Mouse (Mus musculus): ENCODE measurements around the gene Rspry1. TPM values are rescaled to one million over a fixed set of nuclear protein-coding genes. Genes with fewer than 3 reads are reported as not detected.

Rspry1 gene
- polyA plus RNA-seq, 1 experiment from 2014 or later = 22.6 TPM

- 81% methylated on average over 2 of the region's 2 CpGs for WGBS
- no peak overlapping the region for H3K4me2 ChIP-seq (ENCODE audit: low read length)
- no peak for ATAC-seq (ENCODE audit: insufficient number of reproducible peaks, insufficient read depth, low FRiP score, low read depth)
- H3K27ac ChIP-seq (replicated peaks in 1 of 2; ENCODE audit: control insufficient read depth in 1 of 2, insufficient read depth in 1 of 2, low read depth in 2 of 2, low read length in 2 of 2) = no peak overlapping the region
- no peaks in the 10 kb centered on the region for H3K36me3 ChIP-seq (ENCODE audit: control insufficient read depth, insufficient read depth, low read length)
- H3K4me3 ChIP-seq (ENCODE audit: control insufficient read depth in 1 of 2, insufficient read depth in 1 of 2, low read depth in 1 of 2, low read length in 2 of 2) = no peak overlapping the region
- H3K27me3 ChIP-seq (ENCODE audit: control insufficient read depth, insufficient read depth, low read length) = no peaks in the 10 kb centered on the region
- no peak overlapping the region for H3K9ac ChIP-seq (ENCODE audit: low read length)
- H3K4me1 ChIP-seq (ENCODE audit: control insufficient read depth in 2 of 2, insufficient read depth in 2 of 2, low read length in 2 of 2) = peaks cover 0 to 17% of the 10 kb centered on the region in 2 experiments; a peak in 3 of 4 replicates
- H3K9me3 ChIP-seq (ENCODE audit: control insufficient read depth, low read length) = no peaks in the 10 kb centered on the region
Observed at GRCm38 (mm10) chr8:94604030-94604429, 2.3 kb downstream of the Rspry1 start.

DNA sequence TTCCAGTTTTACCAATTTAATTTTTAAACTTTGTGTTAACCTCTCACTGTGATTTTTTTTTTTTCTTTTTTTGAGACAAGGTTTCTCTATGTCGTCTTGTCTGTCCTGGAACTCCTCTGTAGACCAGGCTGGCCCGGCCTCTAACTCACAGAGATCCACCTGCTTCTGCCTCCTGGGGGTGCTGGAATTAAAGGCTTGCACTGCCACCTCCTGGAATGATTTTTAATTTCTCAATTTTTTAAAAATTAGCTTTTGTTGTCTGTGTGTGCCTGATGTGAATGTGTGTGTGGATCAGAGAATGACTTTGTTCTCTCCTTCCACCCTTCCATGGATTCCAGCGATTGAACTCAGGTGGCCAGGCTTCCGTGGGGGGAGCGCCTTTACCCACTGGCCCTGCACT is 5.3 kb downstream of the Rspry1 start:
- Histone ChIP-seq H3K4me1 (ENCODE audit: control insufficient read depth in 2 of 2, insufficient read depth in 2 of 2, low read length in 2 of 2) (0 out of 4 replicates have a peak, but pooled peaks cover 0 to 9% of the 10 kb centered on the region in 2 experiments), H3K36me3 (ENCODE audit: control insufficient read depth, insufficient read depth, low read length) (no peaks in the 10 kb centered on the region), H3K27me3 (ENCODE audit: control insufficient read depth, insufficient read depth, low read length) (no peaks in the 10 kb centered on the region), H3K9ac (ENCODE audit: low read length) (no peak overlapping the region), H3K9me3 (ENCODE audit: control insufficient read depth, low read length) (no peaks in the 10 kb centered on the region), H3K27ac (replicated peaks in 1 of 2; ENCODE audit: control insufficient read depth in 1 of 2, insufficient read depth in 1 of 2, low read depth in 2 of 2, low read length in 2 of 2) (no peak overlapping the region), H3K4me2 (ENCODE audit: low read length) (no peak overlapping the region), H3K4me3 (ENCODE audit: control insufficient read depth in 1 of 2, insufficient read depth in 1 of 2, low read depth in 1 of 2, low read length in 2 of 2) (no peak overlapping the region)
- ATAC-seq (ENCODE audit: insufficient number of reproducible peaks, insufficient read depth, low FRiP score, low read depth) = no peak
- WGBS = 95% methylated on average over 5 of the region's 5 CpGs

DNA sequence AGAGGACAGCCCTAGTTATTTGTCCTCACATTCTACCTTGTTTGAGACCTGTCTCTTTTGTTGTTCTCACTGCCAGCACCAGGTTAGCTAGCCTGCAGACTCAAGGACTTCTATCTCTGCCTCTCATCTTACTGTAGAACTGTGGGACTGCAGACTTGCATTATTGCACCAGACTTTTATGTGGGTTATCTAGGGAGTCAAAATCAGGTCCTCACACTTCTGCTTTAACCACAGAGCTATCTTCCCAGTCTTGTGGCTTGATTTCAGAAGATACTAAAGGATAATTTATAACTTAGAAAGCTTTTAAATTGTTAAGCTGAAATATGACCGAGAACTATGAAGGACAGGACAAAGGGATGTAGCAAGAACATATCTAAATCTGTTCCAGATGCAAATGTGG is 23.1 kb downstream of the Rspry1 start:
- WGBS = 93% methylated on average over 1 of the region's 1 CpGs

DNA sequence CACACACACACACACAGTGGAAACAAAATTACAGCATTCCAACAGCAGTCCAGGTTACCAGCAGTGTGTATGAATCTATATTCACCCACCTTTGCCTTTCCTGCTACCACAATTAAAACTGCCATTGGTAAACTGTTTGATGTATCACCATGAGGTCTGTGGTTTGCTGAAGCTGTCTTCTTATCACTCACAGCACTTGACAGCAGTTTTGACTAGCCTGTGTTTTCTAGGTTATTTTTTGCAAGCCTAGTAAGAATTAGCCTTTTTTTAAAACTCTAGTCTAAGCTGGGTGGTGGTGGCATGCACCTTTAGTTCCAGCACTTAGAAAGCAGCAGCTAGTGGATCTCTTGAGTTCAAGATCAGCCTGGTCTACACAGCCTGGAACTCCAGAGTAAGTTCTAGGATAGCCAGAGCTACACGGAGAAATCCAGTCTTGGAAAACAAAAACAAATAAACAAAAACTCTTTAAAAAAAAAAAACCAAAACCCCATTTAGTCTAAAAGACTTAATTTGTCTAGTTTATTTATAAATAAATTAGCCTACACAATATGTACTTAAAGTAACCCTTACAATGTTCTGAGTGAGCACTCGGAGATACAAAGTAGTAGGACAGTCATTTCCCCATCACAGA is 31.9 kb downstream of the Rspry1 start:
- Histone ChIP-seq H3K27ac (replicated peaks in 1 of 2; ENCODE audit: control insufficient read depth in 1 of 2, insufficient read depth in 1 of 2, low read depth in 2 of 2, low read length in 2 of 2) (no peak overlapping the region), H3K27me3 (ENCODE audit: control insufficient read depth, insufficient read depth, low read length) (no peaks in the 10 kb centered on the region), H3K4me1 (ENCODE audit: control insufficient read depth in 2 of 2, insufficient read depth in 2 of 2, low read length in 2 of 2) (no peaks in the 10 kb centered on the region), H3K36me3 (ENCODE audit: control insufficient read depth, insufficient read depth, low read length) (peaks cover 82% of the 10 kb centered on the region), H3K9me3 (ENCODE audit: control insufficient read depth, low read length) (no peaks in the 10 kb centered on the region), H3K4me3 (ENCODE audit: control insufficient read depth in 1 of 2, insufficient read depth in 1 of 2, low read depth in 1 of 2, low read length in 2 of 2) (no peak overlapping the region), H3K9ac (ENCODE audit: low read length) (no peak overlapping the region), H3K4me2 (ENCODE audit: low read length) (no peak overlapping the region)
- no peak for ATAC-seq (ENCODE audit: insufficient number of reproducible peaks, insufficient read depth, low FRiP score, low read depth)
- WGBS = 87% methylated on average over 2 of the region's 2 CpGs

More for the DNA sequence above, 23.1 kb downstream of the Rspry1 start:
- Histone ChIP-seq H3K27ac (replicated peaks in 1 of 2; ENCODE audit: control insufficient read depth in 1 of 2, insufficient read depth in 1 of 2, low read depth in 2 of 2, low read length in 2 of 2) (no peak overlapping the region), H3K27me3 (ENCODE audit: control insufficient read depth, insufficient read depth, low read length) (no peaks in the 10 kb centered on the region), H3K36me3 (ENCODE audit: control insufficient read depth, insufficient read depth, low read length) (peaks cover 43% of the 10 kb centered on the region), H3K9ac (ENCODE audit: low read length) (no peak overlapping the region), H3K4me3 (ENCODE audit: control insufficient read depth in 1 of 2, insufficient read depth in 1 of 2, low read depth in 1 of 2, low read length in 2 of 2) (no peak overlapping the region), H3K9me3 (ENCODE audit: control insufficient read depth, low read length) (no peaks in the 10 kb centered on the region), H3K4me2 (ENCODE audit: low read length) (no peak overlapping the region), H3K4me1 (ENCODE audit: control insufficient read depth in 2 of 2, insufficient read depth in 2 of 2, low read length in 2 of 2) (no peaks in the 10 kb centered on the region)
- ATAC-seq (ENCODE audit: insufficient number of reproducible peaks, insufficient read depth, low FRiP score, low read depth) = no peak

- ATAC-seq (ENCODE audit: insufficient number of reproducible peaks, insufficient read depth, low FRiP score, low read depth) = no peak
- H3K9me3 ChIP-seq (ENCODE audit: control insufficient read depth, low read length) = no peaks in the 10 kb centered on the region
- H3K27me3 ChIP-seq (ENCODE audit: control insufficient read depth, insufficient read depth, low read length) = no peaks in the 10 kb centered on the region
- peaks cover 84% of the 10 kb centered on the region for H3K36me3 ChIP-seq (ENCODE audit: control insufficient read depth, insufficient read depth, low read length)
- H3K4me2 ChIP-seq (ENCODE audit: low read length) = no peak overlapping the region
- no peaks in the 10 kb centered on the region for H3K4me1 ChIP-seq (ENCODE audit: control insufficient read depth in 2 of 2, insufficient read depth in 2 of 2, low read length in 2 of 2)
- H3K4me3 ChIP-seq (ENCODE audit: control insufficient read depth in 1 of 2, insufficient read depth in 1 of 2, low read depth in 1 of 2, low read length in 2 of 2) = no peak overlapping the region
- no peak overlapping the region for H3K27ac ChIP-seq (replicated peaks in 1 of 2; ENCODE audit: control insufficient read depth in 1 of 2, insufficient read depth in 1 of 2, low read depth in 2 of 2, low read length in 2 of 2)
- no peak overlapping the region for H3K9ac ChIP-seq (ENCODE audit: low read length)
Observed at GRCm38 (mm10) chr8:94634211-94634610, 32.5 kb downstream of the Rspry1 start.

GRCm38 (mm10) chr8:94641183-94641582 is 39.4 kb downstream of the Rspry1 start:
- no peak overlapping the region for H3K27ac ChIP-seq (replicated peaks in 1 of 2; ENCODE audit: control insufficient read depth in 1 of 2, insufficient read depth in 1 of 2, low read depth in 2 of 2, low read length in 2 of 2)
- H3K4me1 ChIP-seq (ENCODE audit: control insufficient read depth in 2 of 2, insufficient read depth in 2 of 2, low read length in 2 of 2) = no peaks in the 10 kb centered on the region
- no peak overlapping the region for H3K4me2 ChIP-seq (ENCODE audit: low read length)
- ATAC-seq (ENCODE audit: insufficient number of reproducible peaks, insufficient read depth, low FRiP score, low read depth) = no peak
- peaks cover 96% of the 10 kb centered on the region for H3K36me3 ChIP-seq (ENCODE audit: control insufficient read depth, insufficient read depth, low read length)
- no peak overlapping the region for H3K4me3 ChIP-seq (ENCODE audit: control insufficient read depth in 1 of 2, insufficient read depth in 1 of 2, low read depth in 1 of 2, low read length in 2 of 2)
- 91% methylated on average over 2 of the region's 2 CpGs for WGBS
- H3K27me3 ChIP-seq (ENCODE audit: control insufficient read depth, insufficient read depth, low read length) = no peaks in the 10 kb centered on the region
- H3K9me3 ChIP-seq (ENCODE audit: control insufficient read depth, low read length) = no peaks in the 10 kb centered on the region
- no peak overlapping the region for H3K9ac ChIP-seq (ENCODE audit: low read length)

- no peaks in the 10 kb centered on the region for H3K4me1 ChIP-seq (ENCODE audit: control insufficient read depth in 2 of 2, insufficient read depth in 2 of 2, low read length in 2 of 2)
- H3K36me3 ChIP-seq (ENCODE audit: control insufficient read depth, insufficient read depth, low read length) = peaks cover 96% of the 10 kb centered on the region
- H3K4me3 ChIP-seq (ENCODE audit: control insufficient read depth in 1 of 2, insufficient read depth in 1 of 2, low read depth in 1 of 2, low read length in 2 of 2) = no peak overlapping the region
- H3K27ac ChIP-seq (replicated peaks in 1 of 2; ENCODE audit: control insufficient read depth in 1 of 2, insufficient read depth in 1 of 2, low read depth in 2 of 2, low read length in 2 of 2) = no peak overlapping the region
- 94% methylated on average over 3 of the region's 3 CpGs for WGBS
- no peaks in the 10 kb centered on the region for H3K27me3 ChIP-seq (ENCODE audit: control insufficient read depth, insufficient read depth, low read length)
- no peaks in the 10 kb centered on the region for H3K9me3 ChIP-seq (ENCODE audit: control insufficient read depth, low read length)
- H3K9ac ChIP-seq (ENCODE audit: low read length) = no peak overlapping the region
- H3K4me2 ChIP-seq (ENCODE audit: low read length) = no peak overlapping the region
- no peak for ATAC-seq (ENCODE audit: insufficient number of reproducible peaks, insufficient read depth, low FRiP score, low read depth)
Observed at GRCm38 (mm10) chr8:94641938-94642337, 40.2 kb downstream of the Rspry1 start.

DNA sequence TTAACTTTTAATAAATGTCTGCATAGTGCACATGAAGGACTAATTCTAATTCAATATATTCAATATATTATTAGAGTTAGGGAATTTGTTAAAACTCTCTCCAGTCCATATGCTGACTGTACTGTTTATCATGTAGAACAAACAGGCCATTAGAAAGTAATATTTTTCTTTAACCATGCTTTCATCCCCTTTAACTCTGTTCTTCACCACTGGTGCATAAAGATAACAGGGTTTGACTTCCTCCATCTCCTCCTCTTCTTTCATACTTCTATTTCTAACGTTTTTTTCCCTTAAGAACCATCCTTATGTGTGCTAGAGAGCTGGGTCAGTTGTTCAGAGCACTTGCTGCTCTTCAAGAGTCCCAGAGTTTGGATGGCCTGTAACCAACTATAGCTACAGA is 43.5 kb downstream of the Rspry1 start:
- WGBS = 44% methylated on average over 1 of the region's 1 CpGs
- H3K9me3 ChIP-seq (ENCODE audit: control insufficient read depth, low read length) = no peaks in the 10 kb centered on the region

More for the DNA sequence above, 43.5 kb downstream of the Rspry1 start:
- Histone ChIP-seq H3K27ac (replicated peaks in 1 of 2; ENCODE audit: control insufficient read depth in 1 of 2, insufficient read depth in 1 of 2, low read depth in 2 of 2, low read length in 2 of 2) (no peak overlapping the region), H3K4me2 (ENCODE audit: low read length) (no peak overlapping the region), H3K9ac (ENCODE audit: low read length) (no peak overlapping the region), H3K27me3 (ENCODE audit: control insufficient read depth, insufficient read depth, low read length) (no peaks in the 10 kb centered on the region), H3K4me1 (ENCODE audit: control insufficient read depth in 2 of 2, insufficient read depth in 2 of 2, low read length in 2 of 2) (no peaks in the 10 kb centered on the region), H3K4me3 (ENCODE audit: control insufficient read depth in 1 of 2, insufficient read depth in 1 of 2, low read depth in 1 of 2, low read length in 2 of 2) (no peak overlapping the region), H3K36me3 (ENCODE audit: control insufficient read depth, insufficient read depth, low read length) (peaks cover 88% of the 10 kb centered on the region)
- ATAC-seq (ENCODE audit: insufficient number of reproducible peaks, insufficient read depth, low FRiP score, low read depth) = no peak
